Mouse (Mus musculus) adrenal gland, adult (tissue): ENCODE measurements around the gene Myl6b.
"Not testable (repeated sequence)": the region's sequence is repeated elsewhere in the genome, so short reads cannot be mapped to it uniquely, and the experiment has no call there.

ENCODE experiments used
- DNase-seq, 2 experiments: peaks; one replicate each; pipeline ENCODE4 v3.0.0; 2022 to 2023; ENCODE audit warnings: low spot score in 1 of 2; ENCODE audit not compliant: inconsistent age in 2 of 2

Gene Myl6b

DNA sequence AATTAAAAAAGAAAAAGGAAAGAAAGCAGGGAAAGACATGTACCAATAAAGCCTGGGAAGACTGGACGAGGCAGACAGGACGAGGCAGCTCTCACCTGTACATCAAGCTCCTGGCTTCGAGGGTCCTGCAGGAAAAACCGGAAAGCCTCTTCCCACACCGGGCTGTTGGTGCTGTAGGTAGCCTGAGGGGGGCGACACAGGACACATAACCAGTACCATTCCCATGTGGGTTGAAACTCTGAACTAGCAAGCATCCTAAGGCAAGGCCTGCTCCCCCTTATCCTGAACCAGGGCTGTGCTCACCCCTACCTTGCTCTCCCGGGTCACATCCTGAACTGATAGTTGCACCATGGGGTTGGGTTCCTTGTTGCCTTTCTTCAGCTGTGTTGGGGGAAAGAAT lies 20.3 kb upstream of the Myl6b start:
- peak; percentile 62 to 81 for DNase-seq

GRCm38 (mm10) chr10:128516677-128517076 lies 18.2 kb upstream of the Myl6b start:
- no peak for DNase-seq

- DNase-seq, result no peak
These were observed 17.5 kb upstream of the Myl6b start for GRCm38 (mm10) chr10:128516029-128516428.

GRCm38 (mm10) chr10:128515044-128515443 lies 16.6 kb upstream of the Myl6b start:
- DNase-seq, result no peak

GRCm38 (mm10) chr10:128511761-128512160 lies 13.3 kb upstream of the Myl6b start:
- DNase-seq, result no peak

- no peak for DNase-seq
These were observed 12.7 kb upstream of the Myl6b start for GRCm38 (mm10) chr10:128511189-128511588.

GRCm38 (mm10) chr10:128510301-128510700 lies 11.8 kb upstream of the Myl6b start:
- DNase-seq, result no peak

DNA sequence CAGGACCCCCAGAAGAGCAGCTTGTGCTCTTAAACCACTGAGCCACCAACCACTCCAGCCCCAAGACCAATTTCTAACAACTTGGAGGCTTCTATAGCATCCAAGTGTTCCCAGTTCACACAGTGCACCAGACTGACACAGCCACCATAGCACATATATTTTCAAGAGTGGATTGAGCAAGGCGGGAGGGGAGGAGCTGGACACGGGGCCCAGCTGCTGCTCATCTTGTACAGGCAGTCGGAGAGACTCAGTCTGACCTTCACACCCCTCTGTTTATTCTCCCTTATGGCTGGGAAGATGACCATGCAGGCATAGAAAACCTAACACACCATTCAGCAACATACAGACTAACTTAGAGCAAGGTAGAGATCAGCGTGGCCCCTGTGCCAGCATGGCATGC lies 11.3 kb upstream of the Myl6b start:
- DNase-seq, result no peak

GRCm38 (mm10) chr10:128509203-128509602 lies 10.7 kb upstream of the Myl6b start:
- DNase-seq, result no peak

DNA sequence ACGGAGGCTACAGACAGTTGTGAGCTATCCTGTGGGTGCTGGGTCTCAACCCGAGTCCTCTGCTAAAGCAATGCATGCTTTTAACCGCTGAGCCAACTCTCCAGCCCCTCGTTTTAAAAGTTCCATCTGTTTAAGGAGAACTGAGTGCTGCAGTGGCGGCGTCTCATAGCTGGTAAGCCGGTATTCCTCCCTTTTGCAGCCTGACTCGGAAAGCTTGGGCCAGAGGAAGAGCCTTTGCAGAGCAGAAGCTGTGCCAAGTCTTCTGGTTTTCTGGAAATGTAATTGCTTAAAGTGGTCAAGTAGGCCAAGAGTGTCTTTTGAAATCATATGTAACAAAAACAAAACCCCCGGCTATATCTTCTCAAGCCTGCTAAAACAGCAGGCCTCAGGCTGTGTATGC lies 9.8 kb upstream of the Myl6b start:
- no peak for DNase-seq

GRCm38 (mm10) chr10:128505974-128506373 lies 7.5 kb upstream of the Myl6b start:
- no peak for DNase-seq

DNA sequence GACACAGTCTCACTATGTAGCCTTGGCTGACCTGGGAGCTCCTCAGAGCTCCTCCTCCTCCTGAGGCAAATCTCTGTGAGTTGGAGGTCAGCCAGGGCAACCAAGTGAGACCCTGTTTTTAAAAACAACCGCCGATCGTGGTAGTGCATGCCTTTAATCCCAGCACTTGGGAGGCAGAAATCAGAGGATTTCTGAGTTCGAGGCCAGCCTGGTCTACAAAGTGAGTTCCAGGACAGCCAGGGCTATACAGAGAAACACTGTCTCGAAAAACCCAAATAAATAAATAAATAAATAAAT lies 6.8 kb upstream of the Myl6b start:
- DNase-seq, result not testable (repeated sequence)

DNA sequence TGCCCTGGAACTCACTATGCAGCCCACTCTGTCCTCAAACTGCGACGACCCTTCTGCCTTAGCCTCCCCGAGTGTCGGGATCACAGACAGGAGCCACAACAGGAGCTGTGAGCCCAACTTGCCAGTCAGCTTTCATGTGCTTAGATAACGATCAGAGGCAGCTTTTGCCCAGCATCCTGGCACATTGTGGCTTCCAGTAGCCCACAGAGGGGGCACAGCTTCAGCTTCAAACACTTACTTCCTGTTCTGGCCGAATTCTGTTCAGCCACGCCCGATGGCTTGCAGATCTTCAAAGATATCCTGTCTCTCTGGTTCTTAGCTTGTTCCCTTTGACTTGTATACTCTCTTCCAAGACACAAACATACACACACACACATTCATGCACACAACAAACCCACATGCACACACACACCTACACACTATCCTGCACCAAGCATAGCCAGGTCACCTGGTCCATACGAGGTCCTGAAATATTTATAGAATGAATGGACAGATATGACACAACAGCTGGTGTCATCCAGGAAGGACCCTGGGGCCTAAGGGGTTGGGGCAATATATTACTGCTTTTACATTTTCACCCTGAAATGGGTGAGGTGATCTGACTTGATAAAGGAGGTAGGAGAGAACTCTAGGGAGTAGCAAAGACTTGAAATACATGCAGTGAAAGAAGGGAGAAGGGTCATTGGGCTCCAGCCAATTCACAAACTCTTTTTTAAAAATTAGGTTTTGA lies 6.3 kb upstream of the Myl6b start:
- DNase-seq, result no peak

DNA sequence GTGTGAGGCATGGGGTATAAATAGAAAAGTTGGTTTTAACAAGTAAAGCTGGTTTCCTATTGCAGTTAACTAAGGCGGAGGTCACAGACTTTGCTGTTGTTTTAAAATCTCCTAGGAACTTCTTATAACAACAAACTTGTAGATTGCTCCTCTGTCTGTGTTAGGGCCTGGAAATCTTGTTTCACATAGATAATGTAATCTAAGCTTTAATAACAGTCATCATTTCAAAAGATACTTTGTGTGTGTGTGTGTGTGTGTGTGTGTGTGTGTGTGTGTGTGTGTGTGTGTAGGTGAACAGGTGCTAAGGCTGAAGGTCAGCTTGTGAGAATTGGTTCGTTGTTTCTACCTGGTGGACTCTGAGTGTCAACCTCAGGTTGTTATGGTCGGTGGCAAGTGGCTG lies 5.5 kb upstream of the Myl6b start:
- no peak for DNase-seq

- DNase-seq, result no peak
These were observed 5.0 kb upstream of the Myl6b start for GRCm38 (mm10) chr10:128503532-128503931.

GRCm38 (mm10) chr10:128502341-128502740 lies 3.9 kb upstream of the Myl6b start:
- DNase-seq, result peak; percentile 74 to 91

- DNase-seq, result peak; percentile 74 to 92
These were observed 709 bp upstream of the Myl6b start for GRCm38 (mm10) chr10:128499116-128499671.

DNA sequence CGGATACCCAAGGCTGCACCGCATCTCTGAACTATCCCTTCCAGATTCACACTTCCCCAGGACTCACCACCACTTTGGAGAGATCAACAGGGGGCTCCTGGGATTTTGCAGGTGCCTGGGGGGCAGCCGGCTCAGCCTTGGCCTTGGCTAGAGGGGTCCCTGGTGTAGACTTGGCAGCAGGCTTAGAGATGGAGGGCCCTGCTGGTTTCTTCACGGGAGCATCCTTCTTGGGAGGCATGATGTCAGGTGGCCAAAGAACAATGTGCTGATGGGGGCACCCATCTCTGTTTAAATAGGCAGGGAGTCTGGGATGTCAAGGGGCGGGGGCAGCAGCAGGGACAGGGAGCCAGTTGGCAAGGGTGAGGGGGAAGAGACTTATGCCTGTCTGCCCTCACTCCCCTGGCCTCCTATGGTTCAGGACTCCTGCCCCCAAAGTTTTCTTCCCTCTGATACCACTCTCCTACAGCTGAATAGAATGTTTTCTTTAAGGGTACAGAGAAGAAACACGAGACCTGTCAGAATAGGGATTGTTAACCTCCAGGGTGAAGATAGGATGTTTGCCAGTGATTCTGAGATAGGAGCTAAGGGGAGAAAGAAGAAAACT lies 1.2 kb downstream of the Myl6b start:
- peak; percentile 37 to 57 for DNase-seq

DNA sequence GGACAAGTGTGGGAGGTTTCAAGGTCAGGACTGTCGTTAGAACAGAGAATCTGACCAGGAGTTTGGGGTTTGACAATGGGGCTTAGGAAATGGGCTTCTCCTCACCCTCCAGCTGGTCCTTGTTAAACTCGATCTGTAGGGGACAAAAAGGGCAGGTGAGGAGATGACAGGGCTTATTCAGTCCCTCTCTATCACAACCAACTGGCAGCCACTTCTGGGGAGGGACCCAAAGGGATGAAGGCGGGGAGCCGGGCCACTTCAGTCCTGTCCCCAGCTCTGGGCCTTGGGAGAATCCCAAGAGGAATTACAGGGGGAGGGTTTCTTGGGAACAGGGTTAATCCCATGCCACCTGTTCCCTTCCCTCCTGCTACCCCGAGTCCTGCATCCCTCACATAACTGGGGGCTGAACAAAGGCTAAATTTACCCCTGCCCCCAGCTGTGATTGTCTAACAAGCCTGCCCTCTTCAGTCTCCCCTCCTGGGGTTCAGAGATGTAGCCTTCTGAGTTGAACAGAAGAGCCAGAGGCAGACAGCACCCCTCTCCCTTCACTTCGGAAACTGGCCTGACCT lies 1.9 kb downstream of the Myl6b start:
- peak in 1 of 2 experiments; percentile 44 for DNase-seq

DNA sequence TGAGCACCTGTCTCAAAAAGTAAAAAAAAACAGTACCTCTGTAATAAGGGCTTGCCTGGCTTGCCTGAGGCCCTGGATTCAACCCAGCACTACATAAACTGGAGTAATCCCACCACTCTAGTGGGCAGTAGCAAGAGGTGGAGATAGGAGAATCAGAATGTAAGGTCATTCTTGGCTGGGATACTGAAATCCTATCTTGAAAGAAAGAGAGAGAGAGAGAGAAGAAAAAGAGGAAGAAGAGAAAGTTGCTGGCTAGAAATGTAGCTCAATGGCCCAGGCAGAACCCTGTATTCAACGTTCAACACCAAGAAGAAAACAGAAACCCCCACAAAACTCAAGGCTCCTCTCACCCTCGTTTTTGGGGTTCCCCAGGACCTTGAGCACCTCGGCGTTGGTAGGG lies 2.6 kb downstream of the Myl6b start:
- no peak for DNase-seq

DNA sequence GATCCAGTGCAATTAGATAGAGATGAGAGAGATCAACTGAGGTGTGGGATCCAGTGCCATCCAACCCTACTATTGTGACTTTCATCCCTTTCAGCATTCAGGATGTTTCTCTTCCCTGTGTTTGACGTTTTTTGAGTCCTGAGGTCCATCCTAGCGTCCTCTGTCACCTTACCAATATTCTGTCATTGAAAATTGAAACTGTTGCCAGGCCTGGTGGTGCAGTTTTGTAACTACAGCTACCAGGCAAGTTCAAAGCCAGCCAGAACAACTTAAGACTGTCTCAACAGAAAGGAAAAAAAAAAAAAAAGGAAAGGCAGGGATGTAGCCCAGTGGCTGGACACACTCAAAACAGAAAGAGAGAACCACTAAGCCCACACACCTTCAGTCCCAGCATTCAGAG lies 3.2 kb downstream of the Myl6b start:
- peak in 1 of 2 experiments; percentile 7 for DNase-seq

DNA sequence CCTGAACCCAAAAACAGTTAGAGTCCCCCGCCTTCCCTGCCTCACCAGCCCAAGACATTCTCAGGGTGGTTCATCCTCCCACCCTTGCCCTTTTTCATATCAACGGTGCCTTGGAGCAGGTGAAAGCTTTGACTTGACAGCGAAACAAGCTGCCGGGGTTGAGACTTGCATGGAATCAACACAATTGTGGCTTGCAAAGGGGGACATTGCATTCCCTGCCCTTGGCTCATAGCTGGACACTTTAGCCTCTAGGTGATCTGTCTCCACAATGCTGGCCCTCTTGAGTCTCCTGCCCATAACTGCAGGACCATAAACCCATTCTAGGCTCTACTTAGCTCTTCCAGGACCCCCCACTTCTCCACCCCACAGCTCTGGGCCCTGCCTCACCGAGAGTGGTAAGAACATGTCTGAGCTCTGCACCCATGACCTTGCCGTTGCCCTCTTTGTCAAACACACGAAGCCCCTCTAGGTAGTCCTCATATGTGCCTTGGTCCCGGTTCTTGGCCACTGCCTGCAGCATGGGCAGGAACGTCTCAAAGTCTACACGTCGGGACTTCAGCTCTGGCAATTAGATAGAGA lies 3.7 kb downstream of the Myl6b start:
- no peak for DNase-seq
